Mouse (Mus musculus): ENCODE measurements at regions not wholly inside any gene's neighbourhood (a gene's known extent, or its start where the extent isn't known, plus 50 kb on each side); places are given as distances from the start of the nearest gene placed in this dataset.

DNA sequence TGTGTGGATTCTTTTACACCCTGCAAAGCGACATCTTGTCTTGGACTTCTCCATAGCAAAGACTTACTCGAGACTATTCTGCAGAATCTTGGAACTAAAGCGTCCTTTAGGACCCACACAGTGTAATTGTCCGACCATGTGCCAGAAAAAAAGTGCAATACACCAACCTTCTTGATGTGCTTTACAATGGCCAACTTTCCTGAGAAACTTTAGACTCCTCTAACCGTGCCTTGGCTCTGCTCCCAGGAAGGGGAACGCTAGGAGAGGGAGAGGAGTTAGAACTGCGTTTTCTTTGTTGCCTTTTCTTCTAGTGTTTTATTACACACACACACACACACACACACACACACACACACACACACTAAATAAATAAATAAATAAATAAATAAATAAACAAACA lies 515.1 kb upstream of the Mgmt start:
- peak; percentile 55 to 69 for DNase-seq

- DNase-seq, result no peak
Measured at GRCm38 (mm10) chr7:136379741-136380140, 514.7 kb upstream of the Mgmt start.

GRCm38 (mm10) chr7:136383296-136383695 lies 511.1 kb upstream of the Mgmt start:
- no peak for DNase-seq

GRCm38 (mm10) chr7:136387736-136388135 lies 506.7 kb upstream of the Mgmt start:
- DNase-seq, result no peak

DNA sequence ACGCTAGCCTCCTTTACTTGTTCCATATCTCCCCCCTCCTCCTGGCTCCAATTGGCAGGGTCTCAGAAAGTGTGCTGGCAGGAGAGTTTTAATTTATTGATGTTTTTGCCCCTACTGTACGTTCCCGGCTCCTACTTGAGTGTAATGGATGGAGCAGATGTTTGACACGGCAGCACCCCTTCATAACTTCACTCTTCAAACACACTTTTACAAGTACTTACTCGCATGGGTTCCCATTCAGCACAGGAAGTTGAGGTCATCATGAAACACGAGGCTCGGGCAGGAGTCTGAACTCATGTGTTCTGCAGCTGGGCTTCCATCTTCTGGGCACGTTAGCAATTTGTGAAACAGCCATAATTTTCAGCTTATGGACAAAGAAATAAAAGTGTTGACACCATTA lies 504.3 kb upstream of the Mgmt start:
- no peak for DNase-seq

- no peak for DNase-seq
Measured at GRCm38 (mm10) chr7:136393454-136393853, 501.0 kb upstream of the Mgmt start.

- DNase-seq, result no peak
Measured at GRCm38 (mm10) chr7:136395838-136396237, 498.6 kb upstream of the Mgmt start.

DNA sequence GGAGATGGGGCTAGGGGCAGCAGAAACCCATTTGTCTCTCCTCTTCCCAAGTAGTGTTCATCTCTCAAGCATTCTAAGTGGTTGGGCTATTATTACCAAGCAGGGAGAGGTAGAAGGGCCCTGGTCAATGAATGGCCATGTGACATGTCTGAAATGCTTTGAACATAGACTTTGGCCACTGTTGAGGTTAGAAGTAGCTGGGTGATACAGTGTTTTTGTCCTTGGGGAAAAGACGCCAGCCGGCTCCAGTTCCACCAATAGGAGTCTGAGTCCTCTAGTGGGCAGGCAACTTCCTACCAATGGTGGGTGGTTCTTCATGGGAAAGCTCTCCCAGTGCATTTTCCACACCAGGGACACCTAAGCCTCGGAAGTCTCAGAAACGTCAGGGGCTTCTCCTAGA lies 497.3 kb upstream of the Mgmt start:
- DNase-seq, result peak in 1 of 2 experiments; percentile 11

- DNase-seq, result no peak
Measured at GRCm38 (mm10) chr7:136402688-136403597, 491.5 kb upstream of the Mgmt start.

DNA sequence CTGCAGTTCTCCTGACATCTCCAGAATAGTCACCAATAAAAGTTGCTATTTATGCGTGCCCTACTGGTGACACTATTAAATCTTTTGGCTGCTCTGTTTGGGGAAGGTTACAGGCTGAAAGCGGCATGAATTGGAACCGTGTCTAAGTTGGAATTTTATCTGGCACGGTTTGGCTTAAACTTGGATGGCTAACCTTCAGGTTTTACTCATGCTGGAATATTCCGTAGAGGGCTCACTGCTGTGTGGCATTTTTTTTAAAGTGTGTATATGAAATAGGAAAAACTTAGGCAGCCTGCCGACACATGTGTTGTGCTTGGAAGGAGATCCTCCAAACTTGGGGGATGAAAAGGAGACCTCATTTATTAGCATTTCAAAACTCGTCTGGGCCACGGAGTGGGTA lies 489.0 kb upstream of the Mgmt start:
- peak in 1 of 2 experiments; percentile 6 for DNase-seq

- DNase-seq, result peak; percentile 71 to 84
Measured at GRCm38 (mm10) chr7:136406258-136407100, 487.9 kb upstream of the Mgmt start.

DNA sequence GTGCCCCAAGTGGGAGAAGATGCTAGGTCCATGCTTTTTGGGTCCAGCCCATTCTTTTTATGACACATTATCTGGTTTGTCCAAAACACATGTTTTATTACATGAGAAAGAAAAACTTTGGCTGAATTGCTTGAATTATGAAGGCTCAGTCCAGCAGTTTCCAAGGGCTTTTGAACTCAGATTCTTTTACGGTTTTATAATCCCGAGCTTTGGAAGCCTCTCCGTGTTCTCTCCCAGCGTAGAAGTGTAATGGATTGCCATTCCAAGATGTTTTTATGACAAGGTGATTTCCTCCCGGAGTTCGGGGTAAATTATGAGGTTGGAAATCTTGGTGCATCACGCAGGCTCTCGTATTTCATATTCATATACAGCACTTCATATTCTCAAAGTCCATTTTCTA lies 479.6 kb upstream of the Mgmt start:
- no peak for DNase-seq

DNA sequence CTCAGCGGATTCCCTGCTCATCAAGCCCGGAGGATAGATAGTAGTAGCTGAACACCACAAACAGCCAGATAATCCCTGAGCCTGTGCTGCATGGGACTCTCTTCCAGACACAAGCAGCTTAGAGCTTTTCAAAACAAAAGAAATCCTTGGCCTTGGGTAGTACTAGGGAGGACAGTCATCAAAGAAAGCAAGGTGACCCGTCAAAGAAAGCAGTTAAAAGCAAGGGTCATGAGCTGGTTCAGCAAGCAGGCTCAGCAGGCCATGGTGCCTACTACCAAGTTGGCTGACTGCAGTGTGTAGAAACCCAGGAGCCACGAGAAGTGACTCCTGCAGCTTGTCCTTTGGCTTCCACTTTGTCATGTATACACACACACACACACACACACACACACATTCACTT lies 477.1 kb upstream of the Mgmt start:
- DNase-seq, result peak in 1 of 2 experiments; percentile 42

- peak; percentile 61 to 77 for DNase-seq
Measured at GRCm38 (mm10) chr7:136423846-136424531, 470.4 kb upstream of the Mgmt start.

GRCm38 (mm10) chr7:136427164-136427563 lies 467.2 kb upstream of the Mgmt start:
- DNase-seq, result no peak

GRCm38 (mm10) chr7:136430085-136431011 lies 464.1 kb upstream of the Mgmt start:
- no peak for DNase-seq

- no peak for DNase-seq
Measured at GRCm38 (mm10) chr7:136433699-136434098, 460.7 kb upstream of the Mgmt start.

GRCm38 (mm10) chr7:136434510-136434909 lies 459.9 kb upstream of the Mgmt start:
- no peak for DNase-seq

GRCm38 (mm10) chr7:136443436-136443835 lies 451.0 kb upstream of the Mgmt start:
- DNase-seq, result no peak

DNA sequence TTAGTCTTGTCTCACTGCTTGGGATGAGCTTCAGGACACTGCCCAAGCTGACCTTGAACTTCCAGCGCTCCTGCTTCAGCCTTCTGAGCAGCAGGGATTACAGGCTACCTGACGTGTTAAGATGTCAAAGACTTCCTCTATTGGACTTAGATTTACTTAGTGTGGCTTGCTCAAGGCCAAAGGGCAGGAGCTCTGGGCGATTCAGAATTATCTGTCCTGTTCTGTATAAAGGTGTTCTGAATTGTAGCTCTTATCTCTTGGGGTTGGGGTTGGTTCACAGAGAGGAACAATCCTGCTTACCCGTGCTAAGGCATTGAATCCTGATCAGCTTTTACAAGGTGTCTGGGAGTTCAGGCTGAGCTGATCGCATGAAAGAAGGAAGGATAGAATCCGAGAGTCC lies 449.3 kb upstream of the Mgmt start:
- DNase-seq, result no peak

- peak in 1 of 2 experiments; percentile 39 for DNase-seq
Measured at GRCm38 (mm10) chr7:136449286-136449685, 445.1 kb upstream of the Mgmt start.

Measured in kidney, postnatal 25 days (tissue).